Mouse (Mus musculus) G1E (cell line): ENCODE measurements at regions not wholly inside any gene's neighbourhood (a gene's known extent, or its start where the extent isn't known, plus 50 kb on each side); places are given as distances from the start of the nearest gene placed in this dataset.

Experiments
- ATAC-seq: 2 replicates; pipeline ENCODE4 v1.8.0; 2016; ENCODE audit warnings: mild to moderate bottlenecking; ENCODE audit not compliant: insufficient number of reproducible peaks, poor library complexity, low FRiP score, severe bottlenecking; ENCODE audit errors: extremely low read depth
- DNase-seq: peaks from one replicate; pipeline ENCODE4 v3.0.0; 2012; ENCODE audit warnings: low spot score
- H3K27me3 ChIP-seq: 2 replicates; pipeline ENCODE4 v1.6.1; 2012; ENCODE audit warnings: mild to moderate bottlenecking, low read length, inconsistent platforms; ENCODE audit not compliant: insufficient read depth
- H3K36me3 ChIP-seq: replicated peaks from 2 replicates; pipeline ENCODE3; 2012; ENCODE audit warnings: mild to moderate bottlenecking, inconsistent platforms
- H3K4me1 ChIP-seq: 2 replicates; pipeline ENCODE4 v1.6.1; 2012; ENCODE audit warnings: low read depth, low read length, inconsistent platforms, mixed read lengths; ENCODE audit not compliant: insufficient read depth
- H3K4me3 ChIP-seq: 2 replicates; pipeline ENCODE4 v1.5.1; 2012; ENCODE audit warnings: low read depth, mild to moderate bottlenecking, inconsistent platforms, low read length, moderate library complexity, mixed read lengths
- H3K9me3 ChIP-seq: replicated peaks from 2 replicates; pipeline ENCODE4 v1.6.1; 2012; ENCODE audit warnings: inconsistent platforms
- CTCF ChIP-seq: IDR thresholded peaks from 2 replicates; pipeline ENCODE4 v1.5.1; 2012; ENCODE audit warnings: low read depth, low read length, inconsistent platforms, mixed read lengths
- GATA1 ChIP-seq: IDR thresholded peaks from 2 replicates; pipeline ENCODE4 v1.6.1; 2012; ENCODE audit warnings: borderline replicate concordance, low read length, inconsistent platforms, mixed read lengths
- GATA2 ChIP-seq: IDR thresholded peaks from 2 replicates; pipeline ENCODE4 v1.6.1; 2012; ENCODE audit warnings: low read depth, low read length, inconsistent platforms, borderline replicate concordance
- POLR2AphosphoS5 ChIP-seq: IDR thresholded peaks from 2 replicates; pipeline ENCODE4 v1.6.1; 2012; ENCODE audit warnings: low read depth, low read length, inconsistent platforms; ENCODE audit not compliant: insufficient replicate concordance
- TAL1 ChIP-seq: conservative IDR thresholded peaks from 2 replicates; pipeline ENCODE4 v1.6.1; 2012; ENCODE audit warnings: low read depth, low read length, inconsistent platforms, mixed read lengths

DNA sequence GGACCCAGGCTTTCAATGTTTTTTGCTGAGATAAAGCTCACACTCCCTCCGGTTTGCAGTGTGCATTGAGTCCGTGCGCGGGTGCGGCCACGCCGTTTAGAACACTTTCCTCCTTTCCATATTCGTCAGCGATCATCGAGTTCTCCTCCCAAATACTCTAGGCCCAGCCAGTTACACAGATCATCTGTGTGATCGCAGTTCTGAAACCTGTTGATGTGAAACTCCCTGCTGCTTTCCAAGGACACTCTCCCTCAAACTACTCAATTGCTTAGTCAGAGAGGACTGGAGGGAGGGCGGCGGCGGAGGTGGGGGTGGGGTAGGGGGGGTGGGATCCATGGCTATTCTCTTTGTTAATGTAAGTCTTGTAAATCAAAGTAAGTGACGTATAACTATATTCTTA lies 394.2 kb upstream of the Pmfbp1 start:
- no peaks in the 10 kb centered on the region for H3K27me3 ChIP-seq
- TF ChIP-seq POLR2AphosphoS5 (no peak), GATA1 (no peak)
- no peak overlapping the region for H3K4me3 ChIP-seq
- H3K4me1 ChIP-seq = no peaks in the 10 kb centered on the region
- no peaks in the 10 kb centered on the region for H3K36me3 ChIP-seq
- ATAC-seq = no peak
- H3K9me3 ChIP-seq = peaks cover 39% of the 10 kb centered on the region
- DNase-seq = no peak

DNA sequence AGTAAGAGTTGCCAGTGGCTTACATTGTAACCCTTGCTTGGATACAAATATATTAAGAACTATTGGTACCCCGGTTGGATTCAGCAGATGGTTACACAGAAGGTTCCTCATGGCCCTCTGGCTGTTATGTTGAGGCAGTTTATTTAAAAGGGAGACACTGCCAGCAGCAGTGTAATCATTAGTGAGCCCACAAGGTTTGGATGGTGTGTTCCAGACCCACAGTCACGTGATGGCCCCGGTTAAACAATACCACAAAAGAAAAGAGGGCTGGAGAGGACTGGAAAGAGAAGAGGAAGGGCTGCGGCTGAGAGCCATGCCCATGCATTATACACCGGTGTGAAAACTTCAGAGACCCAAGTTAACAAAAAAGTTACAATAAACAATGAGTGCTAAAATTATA lies 392.4 kb upstream of the Pmfbp1 start:
- Histone ChIP-seq H3K27me3 (no peaks in the 10 kb centered on the region), H3K4me1 (no peaks in the 10 kb centered on the region), H3K9me3 (peaks cover 49% of the 10 kb centered on the region), H3K36me3 (no peaks in the 10 kb centered on the region), H3K4me3 (no peak overlapping the region)
- no peak for DNase-seq
- TF ChIP-seq CTCF = no peak
- TF ChIP-seq POLR2AphosphoS5 = no peak
- TF ChIP-seq GATA2 = no peak
- TF ChIP-seq GATA1 = no peak
- TF ChIP-seq TAL1 = no peak
- ATAC-seq = no peak

DNA sequence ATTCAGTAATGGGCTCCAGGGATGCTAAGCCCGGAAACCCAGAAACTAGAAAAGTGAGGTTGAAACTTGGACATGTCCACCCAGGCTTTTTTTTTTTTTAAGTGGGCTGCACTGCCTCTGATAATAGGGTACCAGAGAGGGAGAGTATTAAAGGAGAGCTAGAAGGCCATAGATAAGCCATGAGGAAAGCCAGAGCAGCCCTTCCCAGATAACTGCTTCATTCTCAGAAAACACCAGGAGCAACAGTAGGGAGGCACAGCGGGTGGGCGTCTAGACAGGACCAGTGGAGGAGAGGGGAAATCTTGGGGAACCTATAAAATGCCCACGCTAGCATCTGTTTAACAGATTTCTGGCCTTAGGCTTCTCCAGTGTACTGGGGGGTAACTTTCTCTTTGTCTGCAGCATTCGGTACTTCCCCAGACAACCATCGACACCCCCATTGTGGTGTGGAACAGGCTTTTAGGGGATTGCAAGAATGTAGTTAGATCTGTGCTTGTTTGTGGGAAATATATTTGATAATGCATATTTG lies 389.0 kb upstream of the Pmfbp1 start:
- DNase-seq = no peak
- ATAC-seq = no peak
- no peak for TF ChIP-seq POLR2AphosphoS5
- TF ChIP-seq CTCF = no peak
- TF ChIP-seq GATA2 = no peak
- no peak for TF ChIP-seq GATA1
- no peak for TF ChIP-seq TAL1

DNA sequence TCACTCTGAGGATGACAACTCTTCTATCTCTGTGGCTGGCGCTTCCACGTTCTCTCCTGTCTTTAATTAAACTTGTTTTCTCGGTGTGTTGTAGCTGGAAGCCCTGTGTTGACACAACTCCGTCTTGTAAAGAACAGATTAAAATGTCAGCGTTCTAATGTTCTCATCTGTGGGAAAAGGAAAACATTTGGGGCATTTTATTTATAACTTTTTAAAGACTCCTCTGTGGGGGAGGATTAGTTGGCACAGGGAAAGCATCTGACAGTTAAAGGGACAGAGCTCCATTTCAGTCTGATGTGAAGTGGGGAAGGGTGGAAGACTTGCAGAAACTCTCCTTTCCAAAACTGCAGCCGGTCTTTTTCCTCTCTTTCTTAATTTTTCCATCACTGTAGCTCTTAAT lies 388.1 kb upstream of the Pmfbp1 start:
- no peak for ATAC-seq

More for the DNA sequence above, 389.0 kb upstream of the Pmfbp1 start:
- Histone ChIP-seq H3K27me3 (no peaks in the 10 kb centered on the region), H3K4me1 (no peaks in the 10 kb centered on the region), H3K9me3 (peaks cover 60% of the 10 kb centered on the region), H3K4me3 (no peak overlapping the region), H3K36me3 (no peaks in the 10 kb centered on the region)

DNA sequence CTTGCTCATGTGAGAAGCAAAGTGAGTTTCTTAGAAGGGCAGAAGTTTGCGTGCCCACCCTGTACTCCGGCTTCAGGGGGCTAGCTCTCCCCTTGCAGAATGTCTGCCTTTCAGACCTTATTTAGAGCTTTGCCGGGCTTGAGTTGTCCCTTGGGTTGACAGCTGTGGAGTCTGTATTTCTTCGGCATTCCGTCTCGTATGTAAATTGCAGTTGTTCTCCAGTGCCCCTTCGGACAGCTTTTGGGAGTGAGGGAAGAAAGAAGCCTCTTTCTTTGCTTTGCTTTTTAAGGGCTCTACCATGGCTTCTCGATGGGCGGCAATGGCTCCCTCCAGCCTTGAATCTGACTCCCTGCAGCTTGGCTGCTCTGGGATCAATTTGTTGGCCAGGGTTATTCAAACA lies 386.9 kb upstream of the Pmfbp1 start:
- no peaks in the 10 kb centered on the region for H3K27me3 ChIP-seq
- no peak for TF ChIP-seq CTCF
- TF ChIP-seq TAL1 = no peak
- no peak for TF ChIP-seq POLR2AphosphoS5
- TF ChIP-seq GATA2 = no peak
- no peak for TF ChIP-seq GATA1
- no peak overlapping the region for H3K4me3 ChIP-seq
- DNase-seq (no peak), ATAC-seq (no peak)
- peaks cover 51% of the 10 kb centered on the region for H3K9me3 ChIP-seq
- no peaks in the 10 kb centered on the region for H3K4me1 ChIP-seq
- H3K36me3 ChIP-seq = no peaks in the 10 kb centered on the region

More for the DNA sequence above, 388.1 kb upstream of the Pmfbp1 start:
- H3K4me3 ChIP-seq = no peak overlapping the region
- no peaks in the 10 kb centered on the region for H3K27me3 ChIP-seq
- H3K9me3 ChIP-seq = peaks cover 55% of the 10 kb centered on the region
- no peaks in the 10 kb centered on the region for H3K36me3 ChIP-seq
- no peaks in the 10 kb centered on the region for H3K4me1 ChIP-seq
- TF ChIP-seq GATA1 (no peak), POLR2AphosphoS5 (no peak), TAL1 (no peak), CTCF (no peak), GATA2 (no peak)
- DNase-seq = no peak

DNA sequence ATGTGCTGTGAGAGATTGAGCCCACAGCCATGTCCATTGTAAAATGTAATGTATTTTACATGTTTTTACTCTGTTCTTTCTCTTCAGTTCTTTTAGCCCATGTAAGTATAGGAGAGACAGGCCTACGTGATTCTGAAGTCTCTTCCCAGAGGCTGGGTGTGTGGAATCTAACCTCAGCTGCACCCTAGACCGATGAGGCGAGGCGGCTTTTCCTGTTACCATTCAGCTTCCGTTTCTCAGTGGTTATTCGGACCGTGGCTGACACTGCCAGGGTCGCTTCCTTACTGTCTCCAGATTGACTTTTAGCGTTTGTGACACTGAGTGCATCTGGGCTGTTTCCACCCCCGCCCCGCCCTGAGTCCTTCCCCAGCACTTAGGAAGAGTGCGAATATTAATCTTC lies 386.1 kb upstream of the Pmfbp1 start:
- no peak for DNase-seq

DNA sequence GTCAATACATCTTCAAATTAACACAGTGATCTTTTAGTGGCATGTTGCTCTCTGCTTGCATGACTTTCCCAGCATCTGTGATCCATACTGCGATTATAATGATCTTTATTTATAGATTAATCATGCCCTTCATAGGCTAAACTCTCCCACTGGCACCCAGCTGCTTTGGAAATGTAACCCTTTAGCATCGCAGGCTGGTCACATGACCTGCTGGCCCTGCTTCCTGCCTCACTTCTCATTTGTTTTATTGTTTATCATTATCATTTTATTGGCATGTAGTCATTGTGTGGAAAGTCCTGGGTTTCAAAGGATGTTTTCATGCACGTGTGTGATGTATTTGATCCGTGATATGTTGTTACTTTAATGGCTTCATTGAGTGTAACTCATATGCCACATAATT lies 384.4 kb upstream of the Pmfbp1 start:
- H3K27me3 ChIP-seq = no peaks in the 10 kb centered on the region
- no peak for DNase-seq
- peaks cover 51% of the 10 kb centered on the region for H3K9me3 ChIP-seq
- ATAC-seq = no peak
- H3K4me3 ChIP-seq = no peak overlapping the region
- no peaks in the 10 kb centered on the region for H3K36me3 ChIP-seq
- TF ChIP-seq POLR2AphosphoS5 (no peak), TAL1 (no peak), GATA2 (no peak), GATA1 (no peak), CTCF (no peak)
- H3K4me1 ChIP-seq = no peaks in the 10 kb centered on the region

More for the DNA sequence above, 386.1 kb upstream of the Pmfbp1 start:
- Histone ChIP-seq H3K4me3 (no peak overlapping the region), H3K4me1 (no peaks in the 10 kb centered on the region), H3K9me3 (peaks cover 48% of the 10 kb centered on the region), H3K36me3 (no peaks in the 10 kb centered on the region), H3K27me3 (no peaks in the 10 kb centered on the region)
- TF ChIP-seq TAL1 = no peak
- ATAC-seq = no peak
